Mouse (Mus musculus) induced T-regulatory cell, adult 2 months (primary cell): Measurements from ENCODE around the gene Gm10097.

Source experiments
- DNase-seq: peaks from one replicate; pipeline ENCODE4 v3.0.0-alpha.2; 2012; ENCODE audit warnings: low read depth

Gm10097 gene

GRCm38 (mm10) chr10:5085792-5086191 is 16.8 kb downstream of the Gm10097 start:
- no peak for DNase-seq

GRCm38 (mm10) chr10:5086329-5086728 is 17.3 kb downstream of the Gm10097 start:
- no peak for DNase-seq

DNA sequence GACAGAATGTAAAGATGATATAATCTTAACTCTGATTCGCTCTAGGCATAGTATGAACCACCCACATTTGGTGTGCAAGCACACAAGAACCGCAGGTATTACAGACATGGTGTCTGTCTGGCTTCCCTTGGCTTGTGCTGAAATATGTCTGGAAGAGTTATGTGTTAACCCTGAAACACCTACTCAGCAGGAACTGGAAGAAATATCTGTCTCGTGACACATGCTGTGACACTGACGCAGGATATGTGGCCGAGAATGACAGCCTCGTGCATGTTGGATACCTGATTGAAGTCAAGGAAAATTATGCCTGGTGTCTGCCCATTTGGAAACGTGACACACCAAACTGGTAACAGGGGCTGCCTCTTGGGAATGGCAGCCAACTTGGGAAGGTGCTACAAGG is 18.3 kb downstream of the Gm10097 start:
- DNase-seq, result no peak

DNA sequence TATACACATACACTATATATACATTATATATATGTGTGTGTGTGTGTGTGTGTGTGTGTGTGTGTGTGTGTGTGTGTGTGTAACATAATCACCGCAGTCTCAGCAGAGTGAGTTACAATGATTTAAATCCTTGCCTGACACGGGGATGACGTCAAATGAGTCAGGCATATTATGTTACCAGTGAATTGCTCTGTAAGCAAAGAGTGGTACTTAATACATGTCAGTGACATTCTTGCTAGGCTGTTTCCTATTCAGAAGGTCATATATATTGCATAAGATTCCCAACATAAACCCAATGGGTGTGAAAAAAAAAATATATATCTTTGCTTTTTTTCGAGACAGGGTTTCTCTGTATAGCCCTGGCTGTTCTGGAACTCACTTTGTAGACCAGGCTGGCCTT is 20.1 kb downstream of the Gm10097 start:
- no peak for DNase-seq

DNA sequence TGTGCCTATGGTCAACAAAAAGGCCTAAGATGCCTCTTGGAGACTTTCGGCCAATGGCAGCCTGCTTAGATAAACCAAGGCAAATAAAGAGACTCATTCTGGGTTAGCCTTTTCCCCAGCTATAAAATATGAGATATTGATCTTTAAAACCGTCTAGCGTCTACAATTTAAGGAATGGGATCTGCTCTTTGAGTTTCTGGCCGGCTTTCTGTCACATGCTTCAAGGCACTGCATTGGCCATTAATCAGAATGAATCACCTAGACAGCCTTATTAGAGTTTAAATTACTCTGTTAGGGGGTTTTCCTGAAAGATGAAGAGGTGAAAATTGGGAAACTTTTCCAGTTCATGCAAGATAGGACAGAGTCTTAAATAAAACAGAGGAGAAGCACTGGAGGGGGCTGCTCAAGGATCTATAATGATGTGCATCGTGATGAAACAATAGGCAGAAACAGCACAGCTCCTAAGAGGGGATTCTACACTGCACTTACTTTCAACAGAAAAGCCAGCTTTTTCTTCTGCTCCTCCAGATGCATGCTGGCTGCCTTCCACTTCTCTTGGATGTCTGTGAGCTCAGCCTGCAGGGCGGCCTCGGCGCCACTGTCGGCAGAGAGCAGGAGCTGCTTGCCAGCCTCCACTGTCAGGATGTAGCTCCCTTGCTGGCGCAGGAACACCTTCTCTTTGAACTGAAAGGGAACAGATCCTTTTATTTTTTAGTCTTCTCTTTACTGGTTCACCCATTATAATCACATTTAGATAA is 28.2 kb downstream of the Gm10097 start:
- DNase-seq, result no peak

DNA sequence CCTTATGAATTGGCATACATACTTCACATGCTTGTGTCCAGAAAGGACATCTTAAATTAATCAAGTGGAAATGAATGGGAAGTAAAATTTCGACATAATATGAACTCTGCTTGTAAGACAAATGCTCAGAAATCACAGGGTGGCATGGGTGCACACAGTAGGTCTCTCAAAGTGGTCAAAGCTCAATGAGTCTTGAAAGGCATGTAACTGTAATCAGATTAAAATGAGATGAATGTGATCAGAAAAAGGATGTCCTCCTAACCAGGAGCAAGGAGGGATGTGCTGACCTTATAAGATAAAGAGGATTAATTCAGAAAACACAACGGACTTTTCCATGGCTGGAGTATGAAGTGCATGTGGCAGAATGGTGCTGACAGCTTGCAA is 28.8 kb downstream of the Gm10097 start:
- no peak for DNase-seq

- no peak for DNase-seq
Measured at GRCm38 (mm10) chr10:5110773-5111172, 41.8 kb downstream of the Gm10097 start.

- DNase-seq, result no peak
Measured at GRCm38 (mm10) chr10:5116155-5116554, 47.2 kb downstream of the Gm10097 start.

DNA sequence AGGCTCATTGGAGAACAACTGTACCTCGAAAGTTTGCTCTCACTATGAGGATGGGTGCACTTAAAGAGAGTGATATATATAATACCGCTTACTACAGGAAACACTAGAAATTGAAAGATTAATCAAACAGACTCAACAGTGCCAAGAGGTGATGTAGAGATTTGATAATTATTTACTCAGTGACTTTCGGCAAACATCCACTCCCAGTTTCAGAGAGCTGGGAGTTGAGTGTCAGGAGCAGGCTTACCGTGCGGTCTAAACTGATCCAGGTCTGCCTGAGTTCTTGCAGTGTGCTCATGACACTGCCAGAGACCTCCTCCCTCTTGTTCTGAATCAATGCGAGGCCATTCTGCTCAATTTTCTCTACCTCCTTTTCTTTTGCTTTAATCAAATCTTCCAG is 47.7 kb downstream of the Gm10097 start:
- no peak for DNase-seq
